Mouse (Mus musculus): ENCODE measurements around the gene Atoh7.

- TF ChIP-seq ZC3H11A (IDR thresholded peaks at IDR 0.05; ENCODE audit: borderline replicate concordance, low read depth, low read length), result no peak
- no peak for TF ChIP-seq CHD2 (IDR thresholded peaks at IDR 0.05; ENCODE audit: low read depth, low read length)
- TF ChIP-seq MAFK (IDR thresholded peaks at IDR 0.05; ENCODE audit: insufficient read depth, low read depth, low read length), result no peak
- TF ChIP-seq HCFC1 (IDR thresholded peaks at IDR 0.05; ENCODE audit: borderline replicate concordance, insufficient read depth, low read length), result no peak; the same call in 1 of the 2 replicates
Observed at GRCm38 (mm10) chr10:63065561-63065960, 33.9 kb upstream of the Atoh7 start.

Measured in ES-E14 (cell line).